Mouse (Mus musculus): Measurements from ENCODE around the gene 1810062G17Rik.

DNA sequence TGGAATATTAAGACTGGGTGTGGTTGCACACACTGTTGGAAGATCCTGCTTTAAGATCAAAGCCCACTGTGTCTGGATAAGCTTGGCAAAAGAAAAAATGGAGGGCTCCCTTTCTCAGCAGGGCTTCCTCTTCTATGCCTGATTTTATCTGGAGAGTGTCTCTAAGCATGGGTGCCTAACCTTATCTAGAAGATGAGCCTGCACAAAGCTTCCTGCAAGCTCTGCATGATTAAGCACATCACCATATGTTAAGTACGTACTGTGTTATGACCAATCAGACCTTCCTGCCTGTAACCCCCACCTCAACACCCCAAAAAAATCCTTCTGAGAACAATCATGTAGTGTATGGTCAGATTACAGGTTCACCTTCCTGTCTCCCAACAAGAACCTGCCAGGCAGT, 45.4 kb upstream of the 1810062G17Rik start:
- TF ChIP-seq GATA1 (IDR thresholded peaks at IDR 0.05; ENCODE audit: low read length) (no peak), TAL1 (IDR thresholded peaks at IDR 0.05; ENCODE audit: low read length) (no peak)

Measured in erythroblast, embryonic 14.5 days (primary cell).